Mouse (Mus musculus) stomach, postnatal 0 days (tissue): ENCODE measurements around the gene Nfkb1.

Experiments
- CTCF ChIP-seq: IDR thresholded peaks from 2 replicates; pipeline ENCODE4 v1.5.1; 2016; ENCODE audit warnings: antibody characterized with exemption, low read depth, mild to moderate bottlenecking, moderate library complexity
- EP300 ChIP-seq: optimal IDR thresholded peaks from 2 replicates; pipeline ENCODE3; 2016; ENCODE audit warnings: antibody characterized with exemption

DNA sequence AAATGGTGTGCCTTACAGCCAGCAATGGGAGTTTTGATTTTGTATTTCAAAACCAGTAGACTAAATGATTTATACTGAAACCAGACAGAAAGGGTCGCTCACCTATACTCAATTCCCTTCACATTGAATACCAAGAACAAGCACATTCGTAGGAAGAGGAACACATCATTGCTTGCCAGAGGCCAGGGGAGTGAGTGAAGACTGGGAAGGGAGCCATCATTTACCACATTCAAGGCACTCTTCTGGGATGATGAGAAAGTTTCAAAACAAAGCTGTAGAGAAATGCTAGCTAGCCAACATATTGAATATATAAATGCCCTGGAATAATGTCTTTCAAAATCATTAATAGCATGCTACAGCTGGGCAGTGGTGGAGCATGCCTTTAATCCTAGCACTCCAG is 15.0 kb downstream of the Nfkb1 start:
- TF ChIP-seq EP300 (no peak), CTCF (no peak)
